Mouse (Mus musculus) heart, embryonic 12.5 days (tissue): ENCODE data around the gene Cmtm5. TPM values are rescaled to one million over a fixed set of nuclear protein-coding genes. Genes with fewer than 3 reads are reported as not detected.

Experiments used
- ATAC-seq: fragments of 200-750 bp; cut with Nextera tagmentation; 2 replicates; pipeline ENCODE4 v1.8.0; 2017; ENCODE audit warnings: moderate TSS enrichment, moderate library complexity; ENCODE audit not compliant: insufficient number of reproducible peaks, low FRiP score
- H3K27ac ChIP-seq: fragments of 300-500 bp; sonication (generic); 2 replicates; pipeline ENCODE4 v1.5.1; 2016; ENCODE audit warnings: mild to moderate bottlenecking, moderate library complexity; ENCODE audit not compliant: poor library complexity, severe bottlenecking
- H3K27me3 ChIP-seq: fragments of 300-500 bp; sonication (generic); replicated peaks from 2 replicates; pipeline ENCODE4 v1.6.1; 2016; ENCODE audit warnings: mild to moderate bottlenecking, moderate library complexity
- H3K36me3 ChIP-seq: fragments of 300-500 bp; sonication (generic); 2 replicates; pipeline ENCODE4 v1.6.1; 2016; ENCODE audit warnings: mild to moderate bottlenecking, moderate library complexity
- H3K4me1 ChIP-seq: fragments of 300-500 bp; sonication (generic); replicated peaks from 2 replicates; pipeline ENCODE4 v1.6.1; 2016; ENCODE audit warnings: mild to moderate bottlenecking
- H3K4me2 ChIP-seq: fragments of 300-500 bp; sonication (generic); 2 replicates; pipeline ENCODE4 v1.6.1; 2016; ENCODE audit warnings: mild to moderate bottlenecking, moderate library complexity
- H3K4me3 ChIP-seq: fragments of 300-500 bp; sonication (generic); 2 replicates; pipeline ENCODE4 v1.5.1; 2016; ENCODE audit warnings: mild to moderate bottlenecking
- H3K9ac ChIP-seq: fragments of 300-500 bp; sonication (generic); 2 replicates; pipeline ENCODE4 v1.6.1; 2016; ENCODE audit warnings: mild to moderate bottlenecking, moderate library complexity
- H3K9me3 ChIP-seq: fragments of 300-500 bp; sonication (generic); replicated peaks from 2 replicates; pipeline ENCODE4 v1.6.1; 2016; ENCODE audit warnings: mild to moderate bottlenecking, moderate library complexity
- WGBS: fragments of 180-500 bp; shearing (Covaris S2); methylation state at CpG from one replicate; pipeline ENCODE4 v1.1.7; 2016; 5-methylcytosine and 5-hydroxymethylcytosine counted together
- polyA plus RNA-seq: library from polyadenylated mRNA; unstranded; fragments of >200 nt; fragmentation: Nextera tagmentation; extraction: Ambion mirVana; gene quantifications from 2 replicates; pipeline ENCODE4 v1.2.1, GENCODE M21; 2016

The Cmtm5 gene
- polyA plus RNA-seq, 1 experiment from 2014 or later = 0.89 TPM

GRCm38 (mm10) chr14:54913343-54913742 is 22.7 kb upstream of the Cmtm5 start:
- Histone ChIP-seq H3K27ac (no peak overlapping the region), H3K9ac (peak overlapping the region; percentile 93), H3K4me1 (peaks cover 33% of the 10 kb centered on the region), H3K4me2 (peak overlapping the region; percentile 99), H3K9me3 (no peaks in the 10 kb centered on the region), H3K4me3 (peak overlapping the region; percentile 92), H3K36me3 (peaks cover 25% of the 10 kb centered on the region), H3K27me3 (peaks cover 8% of the 10 kb centered on the region; the same call in 1 of the 2 replicates)
- ATAC-seq = no peak
- 16% methylated on average over 10 of the region's 10 CpGs for WGBS

DNA sequence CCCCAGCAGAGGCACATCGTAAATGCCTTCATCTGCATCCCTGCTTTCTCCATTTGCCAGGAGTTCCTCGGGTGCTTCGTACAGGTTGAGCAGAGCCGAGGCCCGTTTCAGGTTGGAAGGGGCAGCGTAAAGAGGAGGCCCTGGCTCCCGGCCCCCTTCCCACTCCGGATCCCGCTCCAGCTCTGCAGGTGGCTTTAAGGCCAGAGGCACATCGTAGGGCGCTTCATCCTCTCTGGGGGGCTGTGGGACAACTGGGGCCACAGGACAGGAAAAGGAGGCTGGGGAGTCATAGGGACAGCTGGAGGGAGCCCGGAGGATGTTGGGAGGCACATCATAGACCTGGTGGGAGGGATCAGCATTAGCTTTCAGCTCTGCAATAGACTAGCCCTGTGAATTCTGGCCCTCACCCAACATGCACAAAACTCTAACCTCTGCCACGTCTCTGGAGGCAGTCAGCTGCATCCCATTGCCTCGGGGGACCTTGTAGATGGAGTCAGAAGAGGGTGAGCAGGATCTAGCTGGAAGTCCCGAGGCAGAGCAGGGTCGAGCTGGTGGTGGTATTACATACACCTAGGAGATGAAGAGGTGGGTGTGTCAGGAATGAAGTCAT is 15.9 kb upstream of the Cmtm5 start:
- Histone ChIP-seq H3K4me2 (no peak overlapping the region), H3K9me3 (peaks cover 11% of the 10 kb centered on the region), H3K9ac (no peak overlapping the region), H3K27me3 (no peaks in the 10 kb centered on the region), H3K27ac (no peak overlapping the region), H3K4me3 (no peak overlapping the region), H3K36me3 (peaks cover 47% of the 10 kb centered on the region), H3K4me1 (peaks cover 19% of the 10 kb centered on the region)
- ATAC-seq = no peak
- WGBS = 92% methylated on average over 16 of the region's 16 CpGs

DNA sequence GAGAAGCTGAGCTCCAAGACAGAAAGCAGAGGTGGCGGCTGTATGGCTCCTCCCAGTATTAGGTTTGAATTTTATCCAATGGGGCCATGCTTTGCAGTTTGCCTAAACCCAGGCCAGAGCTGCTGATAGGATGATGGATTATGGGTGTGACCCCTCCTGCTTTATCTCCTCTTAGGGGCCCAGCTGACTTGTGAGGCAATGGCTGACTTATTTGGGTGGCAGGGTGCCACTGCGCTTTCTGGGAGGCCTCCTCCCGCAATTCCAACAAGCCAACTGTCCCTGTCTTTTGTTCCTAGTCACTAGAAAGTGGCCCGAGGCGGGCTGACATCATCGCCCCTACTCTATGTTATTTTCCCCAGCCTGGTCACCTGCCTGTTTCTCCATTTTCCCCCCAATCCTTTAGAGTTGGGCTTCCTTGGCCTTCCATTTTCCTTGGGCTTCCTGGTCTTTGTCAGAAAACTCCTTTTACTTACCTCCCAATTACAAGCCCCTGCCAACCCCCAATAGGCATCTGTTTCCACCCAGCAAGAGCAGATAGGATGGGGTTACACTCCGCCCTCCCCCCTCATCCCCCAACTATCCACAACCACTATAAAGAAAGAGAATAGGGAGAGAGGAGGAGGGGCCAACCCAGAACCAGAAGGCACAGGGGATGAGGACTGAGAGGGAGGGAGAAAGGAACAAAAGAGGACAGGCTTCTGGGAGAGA is 11.3 kb upstream of the Cmtm5 start:
- H3K27me3 ChIP-seq = peaks cover 26% of the 10 kb centered on the region
- peaks cover 18% of the 10 kb centered on the region for H3K36me3 ChIP-seq
- WGBS = 23% methylated on average over 7 of the region's 7 CpGs
- H3K4me1 ChIP-seq = peaks cover 42% of the 10 kb centered on the region
- peaks cover 11% of the 10 kb centered on the region for H3K9me3 ChIP-seq
- peak; percentile 71 for ATAC-seq
- H3K27ac ChIP-seq = peak overlapping the region; percentile 85
- H3K4me3 ChIP-seq = peak overlapping the region; percentile 65
- H3K9ac ChIP-seq = peak overlapping the region; percentile 81
- peak overlapping the region; percentile 92 for H3K4me2 ChIP-seq

DNA sequence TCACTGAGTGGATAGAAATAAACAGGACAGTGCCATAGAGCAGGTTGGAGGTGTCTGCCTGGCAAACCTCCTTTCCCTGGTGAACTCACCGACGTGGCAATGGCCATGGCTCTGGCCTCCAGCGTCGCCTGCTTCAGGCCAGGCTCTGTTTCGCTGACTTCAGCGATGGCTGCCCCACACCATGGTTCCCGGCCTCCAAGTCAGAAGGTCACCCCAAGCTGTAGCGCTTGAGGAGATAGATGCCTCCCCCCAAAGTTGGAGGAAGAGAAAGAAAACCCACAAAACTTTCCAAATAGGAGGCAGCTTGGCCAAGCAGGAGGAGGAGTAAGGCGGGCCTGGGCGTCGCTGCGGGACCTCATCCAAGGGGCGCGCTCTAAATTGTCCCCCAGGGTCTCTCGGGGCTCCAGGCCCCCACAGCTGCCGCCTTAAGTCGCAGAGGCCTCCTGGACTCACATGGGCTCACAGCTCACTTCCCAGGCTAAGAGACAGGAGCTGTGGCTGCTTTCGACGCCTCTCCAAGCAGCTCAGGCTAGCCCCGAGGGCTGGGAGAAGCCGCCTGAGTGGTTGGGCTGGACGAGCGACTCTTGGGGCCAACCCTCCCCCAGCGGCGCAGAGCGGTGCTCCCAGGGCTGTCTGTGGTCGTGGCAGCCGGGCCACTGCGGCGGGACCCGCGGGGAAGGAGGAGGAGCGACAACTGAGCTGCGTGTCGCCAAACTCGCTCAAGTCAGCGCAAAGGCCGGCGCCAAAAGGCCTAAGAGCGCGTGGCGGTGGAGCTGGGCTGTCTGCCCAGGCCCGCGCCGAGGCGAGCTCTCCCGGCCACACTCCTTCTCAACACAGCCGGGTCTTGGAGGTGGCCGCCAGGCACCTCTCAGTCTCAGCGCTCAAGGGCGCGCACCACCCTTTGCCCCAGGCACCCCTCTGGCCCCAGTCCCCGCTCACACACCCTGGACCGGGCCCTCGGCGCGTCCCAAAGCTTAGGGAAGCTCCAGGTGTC is 10.4 kb upstream of the Cmtm5 start, which contains the start of gene Efs:
Efs (minus strand) TSS at position 778 of the 994 bp plus-strand sequence.
- Histone ChIP-seq H3K27me3 (peaks cover 26% of the 10 kb centered on the region), H3K4me2 (peak within 1 kb of the TSS; percentile 92), H3K36me3 (peaks cover 10% of the 10 kb centered on the region), H3K9ac (peak within 1 kb of the TSS; percentile 81), H3K27ac (peak within 1 kb of the TSS; percentile 85), H3K4me3 (peak within 1 kb of the TSS; percentile 65), H3K9me3 (peaks cover 10% of the 10 kb centered on the region), H3K4me1 (peaks cover 45% of the 10 kb centered on the region)
- WGBS = 4% methylated on average over 50 of the region's 57 CpGs
- peak; percentile 57 for ATAC-seq

GRCm38 (mm10) chr14:54926401-54927158 is 9.5 kb upstream of the Cmtm5 start:
- peak overlapping the region; percentile 92 for H3K4me2 ChIP-seq
- H3K36me3 ChIP-seq = peaks cover under 1% of the 10 kb centered on the region; the same call in 1 of the 2 replicates
- peak; percentile 54 for ATAC-seq
- H3K9ac ChIP-seq = peak overlapping the region; percentile 81
- peaks cover 1% of the 10 kb centered on the region; the same call in 1 of the 2 replicates for H3K9me3 ChIP-seq
- H3K27ac ChIP-seq = peak overlapping the region; percentile 85
- 1% methylated on average over 46 of the region's 58 CpGs for WGBS
- peaks cover 45% of the 10 kb centered on the region for H3K4me1 ChIP-seq
- H3K27me3 ChIP-seq = peaks cover 26% of the 10 kb centered on the region
- peak overlapping the region; percentile 65 for H3K4me3 ChIP-seq

GRCm38 (mm10) chr14:54927296-54927695 is 8.8 kb upstream of the Cmtm5 start:
- no peak for ATAC-seq
- H3K36me3 ChIP-seq = no peaks in the 10 kb centered on the region
- peak overlapping the region; percentile 92 for H3K4me2 ChIP-seq
- peaks cover 26% of the 10 kb centered on the region for H3K27me3 ChIP-seq
- peak overlapping the region; percentile 85; the same call in 1 of the 2 replicates for H3K27ac ChIP-seq
- peaks cover 45% of the 10 kb centered on the region for H3K4me1 ChIP-seq
- no peaks in the 10 kb centered on the region for H3K9me3 ChIP-seq
- 25% methylated on average over 7 of the region's 7 CpGs for WGBS
- peak overlapping the region; percentile 81 for H3K9ac ChIP-seq
- H3K4me3 ChIP-seq = peak overlapping the region; percentile 65; the same call in 1 of the 2 replicates

- Histone ChIP-seq H3K9me3 (no peaks in the 10 kb centered on the region), H3K9ac (no peak overlapping the region), H3K4me3 (no peak overlapping the region), H3K4me1 (peaks cover 36% of the 10 kb centered on the region), H3K27ac (no peak overlapping the region), H3K27me3 (peaks cover 26% of the 10 kb centered on the region), H3K4me2 (no peak overlapping the region), H3K36me3 (no peaks in the 10 kb centered on the region)
- 53% methylated on average over 5 of the region's 5 CpGs for WGBS
- no peak for ATAC-seq
Observed at GRCm38 (mm10) chr14:54929801-54930200, 6.3 kb upstream of the Cmtm5 start.

DNA sequence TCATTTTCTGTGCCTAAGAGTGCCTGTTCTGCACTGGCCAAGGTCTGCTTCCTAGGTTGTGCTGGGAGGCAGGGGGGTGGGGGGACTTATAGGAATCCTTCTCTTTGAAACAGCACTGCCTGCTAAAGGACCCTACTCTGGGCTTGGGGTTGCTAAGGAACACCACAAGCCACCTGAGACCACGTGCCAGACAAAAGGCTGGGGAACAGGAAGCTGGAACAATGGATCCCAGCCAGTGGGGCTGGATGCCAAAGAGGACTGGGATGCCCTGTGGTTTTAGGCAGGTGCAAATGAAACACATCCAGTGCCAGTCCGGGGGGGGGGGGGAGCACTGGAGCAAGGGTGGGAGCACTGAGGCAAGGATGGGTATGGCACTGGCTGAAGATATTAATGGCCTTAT is 5.6 kb upstream of the Cmtm5 start:
- ATAC-seq = no peak
- 25% methylated on average over 2 of the region's 2 CpGs for WGBS
- H3K4me2 ChIP-seq = no peak overlapping the region

GRCm38 (mm10) chr14:54932645-54933150 is 3.4 kb upstream of the Cmtm5 start, which contains the start of gene Il25:
Gene Il25, plus strand, starts transcription at chr14:54932695.
- no peak for ATAC-seq
- H3K27me3 ChIP-seq = peaks cover 23% of the 10 kb centered on the region
- no peak within 1 kb of the TSS for H3K4me3 ChIP-seq
- H3K9ac ChIP-seq = peak within 1 kb of the TSS; percentile 40; the same call in 1 of the 2 replicates
- no peaks in the 10 kb centered on the region for H3K36me3 ChIP-seq
- H3K4me1 ChIP-seq = peaks cover 20% of the 10 kb centered on the region
- H3K27ac ChIP-seq = no peak within 1 kb of the TSS
- no peaks in the 10 kb centered on the region for H3K9me3 ChIP-seq
- 39% methylated on average over 6 of the region's 6 CpGs for WGBS
- no peak within 1 kb of the TSS for H3K4me2 ChIP-seq

More for the DNA sequence above, 5.6 kb upstream of the Cmtm5 start:
- Histone ChIP-seq H3K27me3 (peaks cover 32% of the 10 kb centered on the region), H3K4me1 (peaks cover 30% of the 10 kb centered on the region), H3K36me3 (no peaks in the 10 kb centered on the region), H3K9me3 (no peaks in the 10 kb centered on the region), H3K9ac (no peak overlapping the region), H3K4me3 (no peak overlapping the region), H3K27ac (no peak overlapping the region)

DNA sequence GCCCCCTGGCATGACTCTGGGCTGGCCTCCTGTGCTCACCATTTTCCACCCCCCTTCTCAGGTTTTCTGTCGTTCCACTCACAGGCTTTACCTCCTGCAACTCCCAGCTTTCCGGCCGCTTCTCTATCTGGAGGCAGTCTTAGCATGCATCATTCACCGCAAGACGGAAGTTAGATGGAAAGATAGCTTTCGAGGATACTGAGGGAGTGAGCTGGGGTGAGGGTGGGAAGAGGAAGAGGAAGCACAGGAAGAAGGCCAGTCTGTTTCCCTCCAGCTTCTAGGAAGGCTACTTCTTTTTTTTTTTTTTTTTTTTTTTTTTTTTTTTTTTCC is 735 bp downstream of the Cmtm5 start:
- Histone ChIP-seq H3K27ac (0 out of 2 replicates have a peak overlapping the region, but pooled peaks have one; percentile 5), H3K4me2 (no peak overlapping the region), H3K36me3 (peaks cover 11% of the 10 kb centered on the region), H3K9ac (peak overlapping the region; percentile 21; the same call in 1 of the 2 replicates), H3K27me3 (peaks cover 10% of the 10 kb centered on the region; the same call in 1 of the 2 replicates), H3K4me1 (peaks cover 18% of the 10 kb centered on the region), H3K9me3 (no peaks in the 10 kb centered on the region), H3K4me3 (no peak overlapping the region)
- no peak for ATAC-seq
- 30% methylated on average over 6 of the region's 6 CpGs for WGBS
